Mouse (Mus musculus): Measurements from ENCODE around the gene Tnni3. TPM values are rescaled to one million over a fixed set of nuclear protein-coding genes. Genes with fewer than 3 reads are reported as not detected.
"Not testable (repeated sequence)": the region's sequence is repeated elsewhere in the genome, so short reads cannot be mapped to it uniquely, and the experiment has no call there.

Tnni3 gene
- 77.2 and 102 TPM in 2 replicates for polyA plus RNA-seq (2015; fragmentation: Nextera tagmentation; extraction: Ambion mirVana)

- H3K27ac ChIP-seq (ENCODE audit: low read length); H3K4me3 ChIP-seq (ENCODE audit: low read length): not testable (repeated sequence)
- WGBS, result 59% methylated on average over 15 of the region's 15 CpGs
Measured at GRCm38 (mm10) chr7:4524212-4524922, at the start of gene Tnni3. Tnni3 (minus strand) TSS chr7:4524229.

DNA sequence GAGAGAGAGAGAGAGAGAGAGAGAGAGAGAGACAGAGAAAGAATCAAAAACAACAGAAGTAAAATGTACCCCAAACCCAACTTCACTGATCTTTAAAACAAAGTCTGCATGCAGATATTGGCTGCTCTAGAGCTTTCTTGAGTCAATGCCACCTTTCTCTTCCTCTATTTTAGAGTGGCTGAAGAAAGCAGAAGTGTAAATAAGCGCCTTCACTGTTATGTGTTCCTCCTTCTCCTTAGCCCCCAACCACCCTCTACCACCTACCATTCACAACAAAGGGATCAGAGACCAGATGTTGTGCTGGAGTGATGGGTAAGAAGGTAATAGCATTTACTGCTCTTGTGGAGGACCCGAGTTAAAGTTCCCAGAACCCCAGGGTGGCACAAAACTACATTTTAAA lies 48.3 kb upstream of the Tnni3 start:
- not testable (repeated sequence) for H3K27me3 ChIP-seq (ENCODE audit: control insufficient read depth, insufficient read depth, low read depth, low read length); ATAC-seq (ENCODE audit: low read depth); H3K9me3 ChIP-seq (ENCODE audit: control insufficient read depth, low read length); H3K4me3 ChIP-seq (ENCODE audit: low read length); H3K4me2 ChIP-seq (ENCODE audit: low read depth, low read length); H3K36me3 ChIP-seq (ENCODE audit: control insufficient read depth, insufficient read depth, low read length); H3K4me1 ChIP-seq (replicated peaks; ENCODE audit: control insufficient read depth, insufficient read depth, low read length); H3K27ac ChIP-seq (ENCODE audit: low read length); H3K9ac ChIP-seq (ENCODE audit: low read length)
- WGBS, result 62% methylated on average over 2 of the region's 2 CpGs

More at GRCm38 (mm10) chr7:4524212-4524922, at the start of gene Tnni3:
- not testable (repeated sequence) for H3K9me3 ChIP-seq (ENCODE audit: control insufficient read depth, low read length); H3K4me2 ChIP-seq (ENCODE audit: low read depth, low read length); H3K36me3 ChIP-seq (ENCODE audit: control insufficient read depth, insufficient read depth, low read length); H3K27me3 ChIP-seq (ENCODE audit: control insufficient read depth, insufficient read depth, low read depth, low read length); H3K9ac ChIP-seq (ENCODE audit: low read length)
- ATAC-seq (ENCODE audit: low read depth), result peak; percentile 19; the same call in 1 of the 2 replicates
- H3K4me1 ChIP-seq (replicated peaks; ENCODE audit: control insufficient read depth, insufficient read depth, low read length), result peaks cover 11% of the 10 kb centered on the region

GRCm38 (mm10) chr7:4562660-4563059 lies 38.6 kb upstream of the Tnni3 start:
- ATAC-seq (ENCODE audit: low read depth), result no peak
- no peaks in the 10 kb centered on the region for H3K27me3 ChIP-seq (ENCODE audit: control insufficient read depth, insufficient read depth, low read depth, low read length)
- H3K27ac ChIP-seq (ENCODE audit: low read length), result no peak overlapping the region
- no peaks in the 10 kb centered on the region for H3K9me3 ChIP-seq (ENCODE audit: control insufficient read depth, low read length)
- no peak overlapping the region for H3K4me3 ChIP-seq (ENCODE audit: low read length)
- H3K4me2 ChIP-seq (ENCODE audit: low read depth, low read length), result no peak overlapping the region
- H3K4me1 ChIP-seq (replicated peaks; ENCODE audit: control insufficient read depth, insufficient read depth, low read length), result no peaks in the 10 kb centered on the region
- 88% methylated on average over 3 of the region's 3 CpGs for WGBS
- H3K9ac ChIP-seq (ENCODE audit: low read length), result no peak overlapping the region
- no peaks in the 10 kb centered on the region for H3K36me3 ChIP-seq (ENCODE audit: control insufficient read depth, insufficient read depth, low read length)

DNA sequence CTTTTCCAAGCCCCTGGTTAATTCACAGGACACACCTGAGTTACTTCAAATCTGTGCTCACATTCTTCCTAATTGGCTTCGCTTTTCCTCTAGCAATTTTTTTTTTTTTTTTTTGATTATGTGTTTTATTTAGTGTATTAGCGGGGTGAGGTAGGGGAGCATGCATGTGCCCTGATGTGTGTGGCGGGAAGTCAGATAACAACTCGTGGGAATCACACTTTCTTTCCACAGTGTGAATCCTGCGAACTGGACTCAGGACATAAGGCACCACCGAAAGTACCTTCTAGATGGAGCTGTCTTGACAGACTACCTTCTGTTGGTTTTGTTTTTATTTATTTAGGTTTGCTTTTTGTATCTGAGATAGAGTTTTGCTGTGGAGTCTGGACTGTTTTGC lies 33.1 kb upstream of the Tnni3 start:
- ATAC-seq (ENCODE audit: low read depth), result no peak
- no peak overlapping the region for H3K27ac ChIP-seq (ENCODE audit: low read length)
- H3K27me3 ChIP-seq (ENCODE audit: control insufficient read depth, insufficient read depth, low read depth, low read length), result no peaks in the 10 kb centered on the region; the same call in 1 of the 2 replicates
- no peaks in the 10 kb centered on the region for H3K36me3 ChIP-seq (ENCODE audit: control insufficient read depth, insufficient read depth, low read length)
- H3K4me2 ChIP-seq (ENCODE audit: low read depth, low read length), result no peak overlapping the region
- 57% methylated on average over 6 of the region's 6 CpGs for WGBS
- H3K9me3 ChIP-seq (ENCODE audit: control insufficient read depth, low read length), result no peaks in the 10 kb centered on the region
- H3K9ac ChIP-seq (ENCODE audit: low read length), result no peak overlapping the region
- no peak overlapping the region for H3K4me3 ChIP-seq (ENCODE audit: low read length)
- H3K4me1 ChIP-seq (replicated peaks; ENCODE audit: control insufficient read depth, insufficient read depth, low read length), result no peaks in the 10 kb centered on the region

DNA sequence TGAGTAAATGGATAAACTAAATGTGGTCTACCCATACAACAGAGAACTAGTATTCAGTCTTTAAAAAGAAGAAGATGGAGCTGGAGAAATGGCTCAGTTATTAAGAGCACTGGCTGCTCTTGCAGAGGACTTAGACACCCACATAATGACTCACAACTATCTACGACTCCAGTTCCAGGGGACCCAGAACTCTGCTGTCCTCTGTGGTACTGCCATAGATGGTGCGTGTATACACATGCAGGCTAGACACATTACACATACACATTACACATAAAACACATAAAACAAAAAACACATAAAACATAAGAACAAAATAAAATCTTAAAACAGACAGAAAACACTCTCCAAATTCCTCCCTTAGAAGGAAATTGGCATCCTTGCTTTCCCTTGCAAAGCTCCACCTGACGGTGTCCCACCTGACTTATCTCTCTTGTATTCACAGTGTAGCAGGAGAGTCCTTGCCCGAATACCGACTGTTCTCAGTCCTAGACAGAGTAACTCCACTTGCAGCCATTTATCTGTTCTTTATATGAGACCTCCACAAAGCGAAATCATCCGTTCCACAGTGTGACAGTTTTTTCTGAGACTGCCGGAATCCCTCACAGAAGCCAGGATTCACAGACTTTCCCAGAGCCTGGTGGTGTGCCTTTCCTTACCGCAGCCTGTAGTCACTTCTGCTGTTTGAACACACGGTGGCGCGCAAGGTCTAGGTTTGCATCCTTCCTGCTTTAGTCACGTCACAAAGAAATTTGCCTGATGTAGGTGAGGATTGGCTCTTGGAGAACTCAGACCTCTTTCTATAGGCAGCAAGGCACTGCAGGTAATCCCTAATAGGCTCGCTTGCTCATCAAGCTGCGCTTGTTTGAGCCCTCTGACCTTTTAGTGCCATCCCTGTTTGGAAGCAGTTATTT lies 32.5 kb upstream of the Tnni3 start:
- Histone ChIP-seq H3K27me3 (ENCODE audit: control insufficient read depth, insufficient read depth, low read depth, low read length) (no peaks in the 10 kb centered on the region; the same call in 1 of the 2 replicates), H3K36me3 (ENCODE audit: control insufficient read depth, insufficient read depth, low read length) (no peaks in the 10 kb centered on the region), H3K9me3 (ENCODE audit: control insufficient read depth, low read length) (no peaks in the 10 kb centered on the region), H3K4me1 (replicated peaks; ENCODE audit: control insufficient read depth, insufficient read depth, low read length) (no peaks in the 10 kb centered on the region), H3K27ac (ENCODE audit: low read length) (no peak overlapping the region), H3K9ac (ENCODE audit: low read length) (no peak overlapping the region), H3K4me2 (ENCODE audit: low read depth, low read length) (no peak overlapping the region), H3K4me3 (ENCODE audit: low read length) (no peak overlapping the region)
- ATAC-seq (ENCODE audit: low read depth), result peak; percentile 89
- 19% methylated on average over 15 of the region's 15 CpGs for WGBS

GRCm38 (mm10) chr7:4547221-4547641 lies 23.2 kb upstream of the Tnni3 start, which contains the start of gene Syt5:
Syt5 (minus strand) TSS chr7:4547541.
- peak; percentile 36; the same call in 1 of the 2 replicates for ATAC-seq (ENCODE audit: low read depth)
- Histone ChIP-seq H3K4me3 (ENCODE audit: low read length) (peak within 1 kb of the TSS; percentile 39), H3K27me3 (ENCODE audit: control insufficient read depth, insufficient read depth, low read depth, low read length) (peaks cover 3% of the 10 kb centered on the region; the same call in 1 of the 2 replicates), H3K9ac (ENCODE audit: low read length) (peak within 1 kb of the TSS; percentile 50), H3K4me1 (replicated peaks; ENCODE audit: control insufficient read depth, insufficient read depth, low read length) (peaks cover 5% of the 10 kb centered on the region), H3K4me2 (ENCODE audit: low read depth, low read length) (peak within 1 kb of the TSS; percentile 65), H3K36me3 (ENCODE audit: control insufficient read depth, insufficient read depth, low read length) (no peaks in the 10 kb centered on the region), H3K9me3 (ENCODE audit: control insufficient read depth, low read length) (no peaks in the 10 kb centered on the region), H3K27ac (ENCODE audit: low read length) (no peak within 1 kb of the TSS)
- WGBS, result 5% methylated on average over 33 of the region's 33 CpGs

- Histone ChIP-seq H3K4me1 (replicated peaks; ENCODE audit: control insufficient read depth, insufficient read depth, low read length) (peaks cover 5% of the 10 kb centered on the region), H3K27ac (ENCODE audit: low read length) (no peak overlapping the region), H3K9ac (ENCODE audit: low read length) (no peak overlapping the region), H3K9me3 (ENCODE audit: control insufficient read depth, low read length) (no peaks in the 10 kb centered on the region), H3K4me2 (ENCODE audit: low read depth, low read length) (peak overlapping the region; percentile 65), H3K4me3 (ENCODE audit: low read length) (peak overlapping the region; percentile 39), H3K36me3 (ENCODE audit: control insufficient read depth, insufficient read depth, low read length) (no peaks in the 10 kb centered on the region), H3K27me3 (ENCODE audit: control insufficient read depth, insufficient read depth, low read depth, low read length) (peaks cover 3% of the 10 kb centered on the region; the same call in 1 of the 2 replicates)
- WGBS, result 1% methylated on average over 26 of the region's 26 CpGs
- peak; percentile 72 for ATAC-seq (ENCODE audit: low read depth)
Measured at GRCm38 (mm10) chr7:4546591-4547131, 22.6 kb upstream of the Tnni3 start.

DNA sequence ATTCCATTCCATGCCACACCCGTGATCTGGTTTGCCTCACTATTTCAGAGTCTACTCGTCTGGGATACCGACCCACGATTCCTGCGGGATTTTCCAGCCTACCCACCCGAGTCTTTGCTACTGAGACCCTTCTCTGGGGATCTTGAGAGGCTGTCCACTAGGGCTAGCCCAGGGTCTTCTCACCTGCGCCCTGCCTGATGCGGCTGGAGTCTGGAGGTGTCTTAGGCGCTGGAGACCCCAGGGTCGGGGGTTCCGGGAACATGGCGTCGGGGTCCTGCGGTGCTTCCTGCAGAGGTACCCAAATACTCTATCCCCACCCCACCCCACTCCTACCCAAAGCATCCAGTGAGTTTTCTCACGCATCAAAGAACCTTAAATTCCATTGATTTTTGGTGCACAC lies 22.0 kb upstream of the Tnni3 start:
- no peaks in the 10 kb centered on the region for H3K9me3 ChIP-seq (ENCODE audit: control insufficient read depth, low read length)
- 69% methylated on average over 15 of the region's 15 CpGs for WGBS
- 0 out of 2 replicates have a peak, but pooled peaks have one; percentile 4 for ATAC-seq (ENCODE audit: low read depth)
- H3K27ac ChIP-seq (ENCODE audit: low read length), result no peak overlapping the region
- H3K27me3 ChIP-seq (ENCODE audit: control insufficient read depth, insufficient read depth, low read depth, low read length), result peaks cover 3% of the 10 kb centered on the region; the same call in 1 of the 2 replicates
- H3K4me3 ChIP-seq (ENCODE audit: low read length), result no peak overlapping the region
- no peak overlapping the region for H3K9ac ChIP-seq (ENCODE audit: low read length)
- H3K4me1 ChIP-seq (replicated peaks; ENCODE audit: control insufficient read depth, insufficient read depth, low read length), result peaks cover 5% of the 10 kb centered on the region
- no peak overlapping the region for H3K4me2 ChIP-seq (ENCODE audit: low read depth, low read length)
- no peaks in the 10 kb centered on the region for H3K36me3 ChIP-seq (ENCODE audit: control insufficient read depth, insufficient read depth, low read length)

DNA sequence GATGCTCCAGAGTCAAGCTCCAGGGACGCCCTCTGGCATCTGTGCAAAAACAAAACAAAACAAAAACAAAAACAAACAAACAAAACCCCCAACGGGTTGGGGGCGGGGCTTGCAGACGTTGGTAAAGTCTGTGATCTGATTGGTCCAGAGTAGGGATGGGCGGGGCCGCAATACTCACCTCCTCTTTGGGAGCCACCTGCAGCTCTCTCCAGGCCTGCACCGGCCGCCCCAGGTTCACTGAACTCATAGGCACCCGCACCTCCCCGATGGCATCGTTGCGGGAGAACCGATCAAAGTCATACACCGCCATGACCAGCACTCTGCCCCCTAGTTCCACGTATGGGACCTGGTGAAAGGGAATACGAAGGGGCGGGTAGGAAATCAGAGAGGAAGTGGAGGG lies 18.0 kb upstream of the Tnni3 start:
- H3K27me3 ChIP-seq (ENCODE audit: control insufficient read depth, insufficient read depth, low read depth, low read length), result peaks cover 2% of the 10 kb centered on the region
- no peaks in the 10 kb centered on the region for H3K9me3 ChIP-seq (ENCODE audit: control insufficient read depth, low read length)
- no peak for ATAC-seq (ENCODE audit: low read depth)
- H3K4me2 ChIP-seq (ENCODE audit: low read depth, low read length), result no peak overlapping the region
- no peak overlapping the region for H3K9ac ChIP-seq (ENCODE audit: low read length)
- H3K4me3 ChIP-seq (ENCODE audit: low read length), result no peak overlapping the region
- H3K27ac ChIP-seq (ENCODE audit: low read length), result no peak overlapping the region
- H3K4me1 ChIP-seq (replicated peaks; ENCODE audit: control insufficient read depth, insufficient read depth, low read length), result peaks cover 5% of the 10 kb centered on the region
- 43% methylated on average over 17 of the region's 17 CpGs for WGBS
- no peaks in the 10 kb centered on the region for H3K36me3 ChIP-seq (ENCODE audit: control insufficient read depth, insufficient read depth, low read length)
